Mouse (Mus musculus) intestine, postnatal 0 days (tissue): ENCODE measurements around the gene Srpk2. TPM values are rescaled to one million over a fixed set of nuclear protein-coding genes. Genes with fewer than 3 reads are reported as not detected.

ENCODE experiments used
- ATAC-seq: fragments of 200-750 bp; cut with Nextera tagmentation; 2 replicates; pipeline ENCODE4 v1.8.0; 2017; ENCODE audit warnings: mild to moderate bottlenecking, moderate TSS enrichment, moderate library complexity
- H3K27ac ChIP-seq: fragments of 300-500 bp; sonication (generic); 2 replicates; pipeline ENCODE4 v1.5.1; 2014; ENCODE audit warnings: mild to moderate bottlenecking, low read depth, low read length, moderate library complexity
- H3K27me3 ChIP-seq: fragments of 300-500 bp; sonication (generic); replicated peaks from 2 replicates; pipeline ENCODE4 v1.6.1; 2014; ENCODE audit warnings: low read length, mixed read lengths; ENCODE audit not compliant: control insufficient read depth, insufficient read depth
- H3K36me3 ChIP-seq: fragments of 300-500 bp; sonication (generic); 2 replicates; pipeline ENCODE4 v1.6.1; 2014; ENCODE audit warnings: mild to moderate bottlenecking, moderate library complexity; ENCODE audit not compliant: control insufficient read depth, insufficient read depth
- H3K4me1 ChIP-seq: fragments of 300-500 bp; sonication (generic); replicated peaks from 2 replicates; pipeline ENCODE4 v1.6.1; 2014; ENCODE audit warnings: antibody characterized with exemption, low read length, mixed read lengths; ENCODE audit not compliant: control insufficient read depth, insufficient read depth
- H3K4me2 ChIP-seq: fragments of 300-500 bp; sonication (generic); replicated peaks from 2 replicates; pipeline ENCODE4 v1.6.1; 2014; ENCODE audit warnings: low read depth, mild to moderate bottlenecking, moderate library complexity
- H3K4me3 ChIP-seq: fragments of 300-500 bp; sonication (generic); 2 replicates; pipeline ENCODE4 v1.5.1; 2014; ENCODE audit warnings: low read depth, low read length
- H3K9ac ChIP-seq: fragments of 300-500 bp; sonication (generic); 2 replicates; pipeline ENCODE4 v1.6.1; 2014; ENCODE audit warnings: mild to moderate bottlenecking, low read depth, low read length
- H3K9me3 ChIP-seq: fragments of 300-500 bp; sonication (generic); 2 replicates; pipeline ENCODE4 v1.6.1; 2016; ENCODE audit warnings: mixed run types; ENCODE audit not compliant: control insufficient read depth
- CTCF ChIP-seq: sonication (generic); IDR thresholded peaks from 2 replicates; pipeline ENCODE4 v1.5.1; 2016; ENCODE audit warnings: low read depth, mild to moderate bottlenecking, control low read depth, antibody characterized with exemption, moderate library complexity
- WGBS: fragments of 180-500 bp; shearing (Covaris S2); extraction: QIAGEN DNeasy Blood & Tissue Kit; methylation state at CpG from one replicate; pipeline ENCODE4 v1.1.7; 2014; 5-methylcytosine and 5-hydroxymethylcytosine counted together
- polyA plus RNA-seq: library from polyadenylated mRNA; unstranded; fragments of >200 nt; fragmentation: Nextera tagmentation; extraction: Ambion mirVana; gene quantifications from 2 replicates; pipeline ENCODE4 v1.2.1, GENCODE M21; 2015

The Srpk2 gene
- polyA plus RNA-seq, 1 experiment from 2014 or later: 21.3 TPM

DNA sequence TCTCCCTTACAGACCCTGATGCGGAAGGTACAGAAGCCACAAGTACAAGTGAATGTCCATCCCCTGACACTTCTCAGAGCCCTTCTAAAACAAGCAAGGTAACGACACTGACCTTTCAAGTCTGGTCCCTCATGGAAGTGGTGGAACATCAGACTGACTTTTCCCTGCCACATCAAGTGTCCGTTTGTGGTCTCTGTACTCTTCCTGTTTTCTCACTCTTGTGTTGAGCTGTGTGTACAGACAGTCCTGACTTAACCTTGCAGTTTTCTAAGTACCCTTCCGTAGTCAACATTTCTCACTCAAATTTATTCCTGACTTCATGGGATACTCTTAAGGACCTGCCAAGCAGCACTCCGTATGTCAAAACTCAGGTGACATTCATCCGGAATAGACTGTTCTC lies 183.7 kb downstream of the Srpk2 start:
- TF ChIP-seq CTCF: no peak
- H3K4me1 ChIP-seq: no peaks in the 10 kb centered on the region
- no peak overlapping the region for H3K27ac ChIP-seq
- no peak overlapping the region for H3K9ac ChIP-seq
- no peak for ATAC-seq
- H3K4me3 ChIP-seq: no peak overlapping the region
- no peaks in the 10 kb centered on the region for H3K9me3 ChIP-seq
- 89% methylated on average over 6 of the region's 6 CpGs for WGBS
- H3K36me3 ChIP-seq: peaks cover 62% of the 10 kb centered on the region
- H3K4me2 ChIP-seq: no peak overlapping the region
- H3K27me3 ChIP-seq: no peaks in the 10 kb centered on the region

- H3K27me3 ChIP-seq: no peaks in the 10 kb centered on the region
- no peaks in the 10 kb centered on the region for H3K4me1 ChIP-seq
- TF ChIP-seq CTCF: no peak
- H3K27ac ChIP-seq: no peak overlapping the region
- H3K9ac ChIP-seq: no peak overlapping the region
- no peak for ATAC-seq
- no peak overlapping the region for H3K4me3 ChIP-seq
- 90% methylated on average over 16 of the region's 16 CpGs for WGBS
- no peak overlapping the region for H3K4me2 ChIP-seq
- peaks cover 72% of the 10 kb centered on the region for H3K36me3 ChIP-seq
- H3K9me3 ChIP-seq: no peaks in the 10 kb centered on the region
These were observed 185.2 kb downstream of the Srpk2 start for GRCm38 (mm10) chr5:23499257-23499656.

- 90% methylated on average over 10 of the region's 10 CpGs for WGBS
- peaks cover 79% of the 10 kb centered on the region for H3K36me3 ChIP-seq
- ATAC-seq: no peak
These were observed 186.5 kb downstream of the Srpk2 start for GRCm38 (mm10) chr5:23497920-23498319.

GRCm38 (mm10) chr5:23496933-23497332 lies 187.5 kb downstream of the Srpk2 start:
- Histone ChIP-seq H3K4me1 (no peaks in the 10 kb centered on the region), H3K9me3 (no peaks in the 10 kb centered on the region), H3K36me3 (peaks cover 79% of the 10 kb centered on the region), H3K27ac (no peak overlapping the region), H3K9ac (no peak overlapping the region), H3K27me3 (no peaks in the 10 kb centered on the region), H3K4me2 (no peak overlapping the region), H3K4me3 (no peak overlapping the region)
- WGBS: 96% methylated on average over 5 of the region's 5 CpGs
- TF ChIP-seq CTCF: no peak
- ATAC-seq: no peak

More at GRCm38 (mm10) chr5:23497920-23498319, 186.5 kb downstream of the Srpk2 start:
- Histone ChIP-seq H3K4me2 (no peak overlapping the region), H3K27ac (no peak overlapping the region), H3K4me3 (no peak overlapping the region), H3K9me3 (no peaks in the 10 kb centered on the region), H3K9ac (no peak overlapping the region), H3K27me3 (no peaks in the 10 kb centered on the region), H3K4me1 (no peaks in the 10 kb centered on the region)
- no peak for TF ChIP-seq CTCF

- Histone ChIP-seq H3K9me3 (no peaks in the 10 kb centered on the region), H3K27ac (no peak overlapping the region), H3K4me1 (no peaks in the 10 kb centered on the region), H3K9ac (no peak overlapping the region), H3K4me2 (no peak overlapping the region), H3K36me3 (peaks cover 79% of the 10 kb centered on the region), H3K4me3 (no peak overlapping the region), H3K27me3 (no peaks in the 10 kb centered on the region)
- ATAC-seq: no peak
- no peak for TF ChIP-seq CTCF
- WGBS: 84% methylated on average over 3 of the region's 3 CpGs
These were observed 188.0 kb downstream of the Srpk2 start for GRCm38 (mm10) chr5:23496396-23496795.

DNA sequence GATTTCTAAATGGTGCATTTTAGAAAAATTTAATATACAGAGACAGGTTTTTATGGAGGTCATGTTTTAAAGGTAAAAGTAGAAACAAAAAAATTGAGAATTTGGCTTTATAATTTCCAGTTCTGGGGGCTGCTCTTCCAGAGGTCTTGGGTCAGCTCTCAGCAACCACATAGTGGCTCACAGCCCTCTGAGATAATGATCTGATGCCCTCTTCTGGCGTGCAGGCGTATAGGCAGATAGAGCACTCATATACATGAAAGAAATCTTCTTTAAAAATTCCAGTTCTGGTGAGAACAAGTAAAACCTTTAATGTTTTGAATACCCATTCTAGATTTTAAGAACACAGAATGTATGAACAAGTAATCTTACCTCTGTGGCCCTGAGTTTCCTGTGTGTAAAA lies 193.6 kb downstream of the Srpk2 start:
- no peak overlapping the region for H3K4me3 ChIP-seq
- no peak for ATAC-seq
- no peaks in the 10 kb centered on the region for H3K27me3 ChIP-seq
- H3K36me3 ChIP-seq: peaks cover 78% of the 10 kb centered on the region
- no peak overlapping the region for H3K27ac ChIP-seq
- WGBS: 43% methylated on average over 2 of the region's 2 CpGs
- H3K4me1 ChIP-seq: no peaks in the 10 kb centered on the region
- H3K9ac ChIP-seq: no peak overlapping the region
- TF ChIP-seq CTCF: peak; percentile 70
- H3K4me2 ChIP-seq: no peak overlapping the region
- no peaks in the 10 kb centered on the region for H3K9me3 ChIP-seq

- no peak overlapping the region for H3K27ac ChIP-seq
- TF ChIP-seq CTCF: no peak
- H3K4me2 ChIP-seq: no peak overlapping the region
- peaks cover 79% of the 10 kb centered on the region for H3K36me3 ChIP-seq
- no peak overlapping the region for H3K4me3 ChIP-seq
- H3K27me3 ChIP-seq: no peaks in the 10 kb centered on the region
- no peaks in the 10 kb centered on the region for H3K9me3 ChIP-seq
- 76% methylated on average over 4 of the region's 4 CpGs for WGBS
- H3K4me1 ChIP-seq: no peaks in the 10 kb centered on the region
- H3K9ac ChIP-seq: no peak overlapping the region
- ATAC-seq: no peak
These were observed 195.2 kb downstream of the Srpk2 start for GRCm38 (mm10) chr5:23489231-23489630.
